Mouse (Mus musculus): ENCODE measurements around the gene Rps27a.

Rps27a gene

GRCm38 (mm10) chr11:29512818-29513535 is 34.9 kb downstream of the Rps27a start:
- DNase-seq (ENCODE audit: low spot score), result no peak

- no peak for DNase-seq (ENCODE audit: low spot score)
Observed at GRCm38 (mm10) chr11:29509421-29509820, 38.5 kb downstream of the Rps27a start.

- DNase-seq (ENCODE audit: low spot score), result no peak
Observed at GRCm38 (mm10) chr11:29504899-29505625, 42.8 kb downstream of the Rps27a start.

GRCm38 (mm10) chr11:29503948-29504893 is 43.7 kb downstream of the Rps27a start:
- DNase-seq (ENCODE audit: low spot score), result no peak

GRCm38 (mm10) chr11:29496962-29497361 is 50.9 kb downstream of the Rps27a start:
- DNase-seq (ENCODE audit: low spot score), result no peak

Measured in spleen, adult 12 weeks (tissue).